Mouse (Mus musculus): Measurements from ENCODE around the gene Gm33543.

- no peak for TF ChIP-seq POLR2A (IDR thresholded peaks at IDR 0.05; ENCODE audit: insufficient read length, low read depth)
- TF ChIP-seq TCF12 (IDR thresholded peaks at IDR 0.05; ENCODE audit: insufficient read depth, poor library complexity, severe bottlenecking) = no peak
- no peak for TF ChIP-seq MAX (IDR thresholded peaks at IDR 0.05; ENCODE audit: low read depth)
- TF ChIP-seq CEBPB (IDR thresholded peaks at IDR 0.05; ENCODE audit: insufficient read depth, poor library complexity, severe bottlenecking) = no peak
- no peak for TF ChIP-seq USF1 (IDR thresholded peaks at IDR 0.05; ENCODE audit: low read depth)
These were observed 28.4 kb downstream of the Gm33543 start for GRCm38 (mm10) chr10:95814351-95814750.

All from myocyte (in vitro differentiated cells).